Mouse (Mus musculus): ENCODE data around the gene Glt8d2. TPM values are rescaled to one million over a fixed set of nuclear protein-coding genes. Genes with fewer than 3 reads are reported as not detected.

Gene Glt8d2
- polyA plus RNA-seq, 1 experiment from 2014 or later, result 1.6 TPM

GRCm38 (mm10) chr10:82661820-82662219 lies 28.6 kb downstream of the Glt8d2 start:
- Histone ChIP-seq H3K9me3 (replicated peaks; ENCODE audit: control insufficient read depth, low read length) (no peaks in the 10 kb centered on the region), H3K27me3 (ENCODE audit: control insufficient read depth, insufficient read depth, low read length) (no peaks in the 10 kb centered on the region), H3K27ac (ENCODE audit: low read depth, low read length) (no peak overlapping the region), H3K36me3 (ENCODE audit: control insufficient read depth, insufficient read depth, low read length) (no peaks in the 10 kb centered on the region), H3K9ac (ENCODE audit: low read depth, low read length) (no peak overlapping the region), H3K4me3 (ENCODE audit: low read depth, low read length) (no peak overlapping the region), H3K4me2 (no peak overlapping the region), H3K4me1 (ENCODE audit: control insufficient read depth, insufficient read depth, low read length) (peaks cover 3% of the 10 kb centered on the region; the same call in 1 of the 2 replicates)
- WGBS (ENCODE audit: insufficient replicate concordance), result 83% methylated on average over 8 of the region's 8 CpGs
- ATAC-seq (replicated peaks; ENCODE audit: insufficient number of reproducible peaks, low FRiP score, low TSS enrichment), result no peak

GRCm38 (mm10) chr10:82654581-82654980 lies 35.9 kb downstream of the Glt8d2 start:
- 80% methylated on average over 3 of the region's 3 CpGs for WGBS (ENCODE audit: insufficient replicate concordance)
- H3K27me3 ChIP-seq (ENCODE audit: control insufficient read depth, insufficient read depth, low read length), result no peaks in the 10 kb centered on the region
- no peak overlapping the region for H3K27ac ChIP-seq (ENCODE audit: low read depth, low read length)
- ATAC-seq (replicated peaks; ENCODE audit: insufficient number of reproducible peaks, low FRiP score, low TSS enrichment), result no peak
- H3K36me3 ChIP-seq (ENCODE audit: control insufficient read depth, insufficient read depth, low read length), result peaks cover 11% of the 10 kb centered on the region; the same call in 1 of the 2 replicates
- no peak overlapping the region for H3K4me3 ChIP-seq (ENCODE audit: low read depth, low read length)
- no peaks in the 10 kb centered on the region for H3K4me1 ChIP-seq (ENCODE audit: control insufficient read depth, insufficient read depth, low read length)
- no peak overlapping the region for H3K4me2 ChIP-seq
- H3K9me3 ChIP-seq (replicated peaks; ENCODE audit: control insufficient read depth, low read length), result no peaks in the 10 kb centered on the region
- H3K9ac ChIP-seq (ENCODE audit: low read depth, low read length), result no peak overlapping the region

GRCm38 (mm10) chr10:82652625-82653024 lies 37.8 kb downstream of the Glt8d2 start:
- no peak overlapping the region for H3K4me3 ChIP-seq (ENCODE audit: low read depth, low read length)
- H3K9me3 ChIP-seq (replicated peaks; ENCODE audit: control insufficient read depth, low read length), result no peaks in the 10 kb centered on the region
- WGBS (ENCODE audit: insufficient replicate concordance), result 58% methylated on average over 5 of the region's 5 CpGs
- H3K36me3 ChIP-seq (ENCODE audit: control insufficient read depth, insufficient read depth, low read length), result peaks cover 11% of the 10 kb centered on the region
- H3K9ac ChIP-seq (ENCODE audit: low read depth, low read length), result no peak overlapping the region
- H3K27ac ChIP-seq (ENCODE audit: low read depth, low read length), result no peak overlapping the region
- H3K27me3 ChIP-seq (ENCODE audit: control insufficient read depth, insufficient read depth, low read length), result no peaks in the 10 kb centered on the region
- ATAC-seq (replicated peaks; ENCODE audit: insufficient number of reproducible peaks, low FRiP score, low TSS enrichment), result no peak
- H3K4me2 ChIP-seq, result no peak overlapping the region
- no peaks in the 10 kb centered on the region for H3K4me1 ChIP-seq (ENCODE audit: control insufficient read depth, insufficient read depth, low read length)

GRCm38 (mm10) chr10:82651221-82651620 lies 39.2 kb downstream of the Glt8d2 start:
- peaks cover 14% of the 10 kb centered on the region for H3K36me3 ChIP-seq (ENCODE audit: control insufficient read depth, insufficient read depth, low read length)
- no peak overlapping the region for H3K4me2 ChIP-seq
- no peak overlapping the region for H3K27ac ChIP-seq (ENCODE audit: low read depth, low read length)
- H3K9me3 ChIP-seq (replicated peaks; ENCODE audit: control insufficient read depth, low read length), result no peaks in the 10 kb centered on the region
- no peak overlapping the region for H3K9ac ChIP-seq (ENCODE audit: low read depth, low read length)
- no peaks in the 10 kb centered on the region for H3K27me3 ChIP-seq (ENCODE audit: control insufficient read depth, insufficient read depth, low read length)
- no peak for ATAC-seq (replicated peaks; ENCODE audit: insufficient number of reproducible peaks, low FRiP score, low TSS enrichment)
- no peak overlapping the region for H3K4me3 ChIP-seq (ENCODE audit: low read depth, low read length)
- WGBS (ENCODE audit: insufficient replicate concordance), result 90% methylated on average over 5 of the region's 5 CpGs
- H3K4me1 ChIP-seq (ENCODE audit: control insufficient read depth, insufficient read depth, low read length), result no peaks in the 10 kb centered on the region

GRCm38 (mm10) chr10:82647205-82647811 lies 43.1 kb downstream of the Glt8d2 start:
- Histone ChIP-seq H3K27me3 (ENCODE audit: control insufficient read depth, insufficient read depth, low read length) (no peaks in the 10 kb centered on the region), H3K4me3 (ENCODE audit: low read depth, low read length) (no peak overlapping the region), H3K4me2 (no peak overlapping the region), H3K9ac (ENCODE audit: low read depth, low read length) (no peak overlapping the region), H3K9me3 (replicated peaks; ENCODE audit: control insufficient read depth, low read length) (no peaks in the 10 kb centered on the region), H3K27ac (ENCODE audit: low read depth, low read length) (no peak overlapping the region), H3K36me3 (ENCODE audit: control insufficient read depth, insufficient read depth, low read length) (peaks cover 32% of the 10 kb centered on the region), H3K4me1 (ENCODE audit: control insufficient read depth, insufficient read depth, low read length) (no peaks in the 10 kb centered on the region)
- WGBS (ENCODE audit: insufficient replicate concordance), result 83% methylated on average over 17 of the region's 17 CpGs
- ATAC-seq (replicated peaks; ENCODE audit: insufficient number of reproducible peaks, low FRiP score, low TSS enrichment), result no peak

GRCm38 (mm10) chr10:82646083-82646482 lies 44.4 kb downstream of the Glt8d2 start:
- Histone ChIP-seq H3K36me3 (ENCODE audit: control insufficient read depth, insufficient read depth, low read length) (peaks cover 29% of the 10 kb centered on the region), H3K27me3 (ENCODE audit: control insufficient read depth, insufficient read depth, low read length) (no peaks in the 10 kb centered on the region), H3K9ac (ENCODE audit: low read depth, low read length) (no peak overlapping the region), H3K4me3 (ENCODE audit: low read depth, low read length) (no peak overlapping the region), H3K27ac (ENCODE audit: low read depth, low read length) (no peak overlapping the region), H3K4me1 (ENCODE audit: control insufficient read depth, insufficient read depth, low read length) (no peaks in the 10 kb centered on the region), H3K4me2 (no peak overlapping the region), H3K9me3 (replicated peaks; ENCODE audit: control insufficient read depth, low read length) (no peaks in the 10 kb centered on the region)
- 93% methylated on average over 8 of the region's 8 CpGs for WGBS (ENCODE audit: insufficient replicate concordance)
- no peak for ATAC-seq (replicated peaks; ENCODE audit: insufficient number of reproducible peaks, low FRiP score, low TSS enrichment)

- no peaks in the 10 kb centered on the region for H3K27me3 ChIP-seq (ENCODE audit: control insufficient read depth, insufficient read depth, low read length)
- ATAC-seq (replicated peaks; ENCODE audit: insufficient number of reproducible peaks, low FRiP score, low TSS enrichment), result no peak
These were observed 49.0 kb downstream of the Glt8d2 start for GRCm38 (mm10) chr10:82641481-82641880.

GRCm38 (mm10) chr10:82639032-82639698 lies 51.3 kb downstream of the Glt8d2 start:
- Histone ChIP-seq H3K27ac (ENCODE audit: low read depth, low read length) (no peak overlapping the region), H3K4me2 (no peak overlapping the region), H3K36me3 (ENCODE audit: control insufficient read depth, insufficient read depth, low read length) (peaks cover 25% of the 10 kb centered on the region), H3K9me3 (replicated peaks; ENCODE audit: control insufficient read depth, low read length) (no peaks in the 10 kb centered on the region), H3K4me1 (ENCODE audit: control insufficient read depth, insufficient read depth, low read length) (no peaks in the 10 kb centered on the region), H3K4me3 (ENCODE audit: low read depth, low read length) (no peak overlapping the region), H3K9ac (ENCODE audit: low read depth, low read length) (no peak overlapping the region), H3K27me3 (ENCODE audit: control insufficient read depth, insufficient read depth, low read length) (no peaks in the 10 kb centered on the region)
- no peak for ATAC-seq (replicated peaks; ENCODE audit: insufficient number of reproducible peaks, low FRiP score, low TSS enrichment)
- WGBS (ENCODE audit: insufficient replicate concordance), result 92% methylated on average over 8 of the region's 8 CpGs

More at GRCm38 (mm10) chr10:82641481-82641880, 49.0 kb downstream of the Glt8d2 start:
- 91% methylated on average over 8 of the region's 9 CpGs for WGBS (ENCODE audit: insufficient replicate concordance)
- Histone ChIP-seq H3K36me3 (ENCODE audit: control insufficient read depth, insufficient read depth, low read length) (peaks cover 36% of the 10 kb centered on the region), H3K9ac (ENCODE audit: low read depth, low read length) (no peak overlapping the region), H3K4me2 (no peak overlapping the region), H3K9me3 (replicated peaks; ENCODE audit: control insufficient read depth, low read length) (no peaks in the 10 kb centered on the region), H3K4me1 (ENCODE audit: control insufficient read depth, insufficient read depth, low read length) (no peaks in the 10 kb centered on the region), H3K4me3 (ENCODE audit: low read depth, low read length) (no peak overlapping the region), H3K27ac (ENCODE audit: low read depth, low read length) (no peak overlapping the region)

GRCm38 (mm10) chr10:82636321-82636720 lies 54.1 kb downstream of the Glt8d2 start:
- H3K36me3 ChIP-seq (ENCODE audit: control insufficient read depth, insufficient read depth, low read length), result peaks cover 26% of the 10 kb centered on the region
- 94% methylated on average over 3 of the region's 3 CpGs for WGBS (ENCODE audit: insufficient replicate concordance)

More at GRCm38 (mm10) chr10:82636321-82636720, 54.1 kb downstream of the Glt8d2 start:
- Histone ChIP-seq H3K9ac (ENCODE audit: low read depth, low read length) (no peak overlapping the region), H3K9me3 (replicated peaks; ENCODE audit: control insufficient read depth, low read length) (no peaks in the 10 kb centered on the region), H3K4me2 (no peak overlapping the region), H3K27ac (ENCODE audit: low read depth, low read length) (no peak overlapping the region), H3K4me1 (ENCODE audit: control insufficient read depth, insufficient read depth, low read length) (peaks cover 3% of the 10 kb centered on the region; the same call in 1 of the 2 replicates), H3K27me3 (ENCODE audit: control insufficient read depth, insufficient read depth, low read length) (no peaks in the 10 kb centered on the region), H3K4me3 (ENCODE audit: low read depth, low read length) (no peak overlapping the region)
- ATAC-seq (replicated peaks; ENCODE audit: insufficient number of reproducible peaks, low FRiP score, low TSS enrichment), result no peak
